Mouse (Mus musculus) bone marrow macrophage, adult 2 months (primary cell): ENCODE data around the gene Cnih3.

Experiments used
- CTCF ChIP-seq: IDR thresholded peaks from 2 replicates; pipeline ENCODE4 v1.5.1; 2012; ENCODE audit warnings: low read depth, mild to moderate bottlenecking, low read length, moderate library complexity
- POLR2A ChIP-seq: IDR thresholded peaks from 2 replicates; pipeline ENCODE4 v1.6.1; 2012; ENCODE audit warnings: mild to moderate bottlenecking, low read depth, low read length, borderline replicate concordance

- no peak for TF ChIP-seq CTCF
- no peak for TF ChIP-seq POLR2A
Measured at GRCm38 (mm10) chr1:181334329-181335018, 18.0 kb upstream of the Cnih3 start.
